Mouse (Mus musculus): Measurements from ENCODE around the gene Rps10.

GRCm38 (mm10) chr17:27645807-27646206 is 9.3 kb upstream of the Rps10 start:
- TF ChIP-seq CTCF (IDR thresholded peaks at IDR 0.05; ENCODE audit: extremely low read depth, insufficient read depth, low read length) (no peak), POLR2A (IDR thresholded peaks at IDR 0.05; ENCODE audit: extremely low read depth, insufficient read depth, low read length) (no peak)
